Mouse (Mus musculus) heart, postnatal 36 days (tissue): Measurements from ENCODE around the gene Ak5. TPM values are rescaled to one million over a fixed set of nuclear protein-coding genes. Genes with fewer than 3 reads are reported as not detected.
"Not testable (repeated sequence)": the region's sequence is repeated elsewhere in the genome, so short reads cannot be mapped to it uniquely, and the experiment has no call there.

Experiments
- DNase-seq, 2 experiments: peaks; one replicate each; pipeline ENCODE4 v3.0.0; 2021 to 2022
- intact Hi-C: fragments of 180-260 bp; cut with DNase I; formaldehyde crosslinking; loops from one replicate; pipeline ENCODE4 v1.15.1; 2025
- total RNA-seq, 2 experiments: library from RNA; stranded (reverse); gene quantifications; 2 replicates each; pipeline ENCODE4 v1.2.3; 2021

The Ak5 gene
- total RNA-seq = under 1 TPM; 0.27 to 0.31 TPM

DNA sequence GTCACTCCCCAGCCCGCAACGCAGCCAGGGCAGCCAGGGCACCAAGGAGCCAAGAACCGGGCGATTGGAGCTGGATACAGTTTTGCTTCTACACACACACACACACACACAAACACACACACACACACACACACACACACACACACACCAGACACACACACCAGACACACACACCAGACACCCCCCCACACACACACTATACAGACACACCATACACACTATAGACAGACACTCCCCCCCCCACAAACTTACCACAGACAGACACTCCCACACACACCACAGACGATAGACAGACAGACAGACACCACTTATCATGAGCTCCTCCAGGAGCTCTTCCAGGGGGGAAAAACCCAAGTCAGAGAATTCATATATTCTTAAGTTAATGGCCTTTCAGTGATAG lies at the start of gene Ak5:
Gene Ak5 (minus strand): TSS at position 122 of the 400 bp plus-strand sequence.
- no peak for DNase-seq
- intact Hi-C loops = no loop called here

DNA sequence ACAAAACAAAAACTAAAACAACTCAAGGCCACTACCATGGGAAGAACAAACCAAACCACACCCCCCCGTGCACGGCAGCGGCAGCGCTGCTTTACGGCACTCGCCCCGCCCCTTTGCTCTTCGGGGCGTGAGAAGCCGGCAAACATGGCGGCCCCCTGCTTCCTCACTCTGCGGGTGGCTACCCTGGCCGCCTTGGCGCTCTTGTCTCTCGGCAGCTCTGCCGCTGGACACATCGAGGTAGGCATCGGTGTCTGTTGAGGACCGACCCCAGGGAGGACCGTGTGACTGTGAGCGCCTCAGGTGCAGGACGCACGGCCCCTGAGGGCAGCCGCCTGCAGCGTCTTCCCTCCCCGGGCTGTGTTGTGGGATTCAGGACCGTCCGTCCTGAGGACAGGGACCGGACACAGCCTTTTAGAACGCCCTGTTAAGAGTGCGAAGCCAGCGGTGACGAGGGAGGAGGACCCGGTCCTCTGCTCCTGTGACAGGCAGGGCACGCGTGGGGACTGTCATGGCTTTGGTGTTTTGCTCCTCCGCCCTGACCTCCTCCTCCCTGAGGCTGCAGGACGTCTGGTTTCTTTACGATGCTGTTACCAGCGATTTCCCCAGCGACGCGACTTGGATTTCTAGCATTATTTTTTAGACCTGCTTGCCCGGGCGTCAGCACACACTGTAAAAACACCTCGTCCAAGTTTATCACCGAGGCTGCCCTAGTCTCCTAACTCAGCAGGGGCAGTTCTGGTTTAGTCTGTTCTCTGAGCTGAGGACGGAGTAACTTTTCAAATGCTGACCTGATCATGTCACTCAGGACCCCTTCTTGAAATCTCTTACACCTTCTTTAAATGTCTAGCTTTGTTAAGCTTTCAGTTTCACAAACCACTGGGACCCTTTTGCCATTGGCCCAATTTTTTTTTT lies 46.1 kb upstream of the Ak5 start, which contains the start of gene Pigk:
Gene Pigk (plus strand): TSS at position 110 of the 912 bp plus-strand sequence.
- DNase-seq = peak; percentile 92 to 93
- intact Hi-C loops = loop anchor here (5.0 to 10.0 kb wide), 3 partner anchors 33 to 319 kb away; partner anchors contain the start of gene Zzz3

DNA sequence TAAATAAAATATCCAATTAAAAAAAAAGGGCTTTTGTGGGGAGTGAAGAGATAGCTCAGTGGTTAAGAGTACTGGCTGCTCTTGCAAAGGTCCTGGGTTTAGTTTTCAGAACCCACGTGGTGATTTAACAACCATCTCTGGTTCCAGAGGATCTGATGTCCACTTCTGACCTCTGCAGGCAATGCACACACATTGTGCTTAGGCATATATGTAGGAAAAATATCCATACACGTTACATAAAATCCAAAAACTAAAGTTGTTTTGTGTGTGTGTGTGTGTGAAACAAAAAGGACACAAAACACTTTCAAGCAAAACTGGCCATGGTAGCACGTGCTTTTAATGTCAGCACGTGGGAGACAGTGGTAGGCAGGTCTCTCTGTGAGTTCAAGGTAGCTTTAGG lies 44.8 kb upstream of the Ak5 start:
- intact Hi-C loops = loop anchor here (5.0 to 10.0 kb wide), 3 partner anchors 34 to 318 kb away; partner anchors contain the start of gene Zzz3
- no peak for DNase-seq

DNA sequence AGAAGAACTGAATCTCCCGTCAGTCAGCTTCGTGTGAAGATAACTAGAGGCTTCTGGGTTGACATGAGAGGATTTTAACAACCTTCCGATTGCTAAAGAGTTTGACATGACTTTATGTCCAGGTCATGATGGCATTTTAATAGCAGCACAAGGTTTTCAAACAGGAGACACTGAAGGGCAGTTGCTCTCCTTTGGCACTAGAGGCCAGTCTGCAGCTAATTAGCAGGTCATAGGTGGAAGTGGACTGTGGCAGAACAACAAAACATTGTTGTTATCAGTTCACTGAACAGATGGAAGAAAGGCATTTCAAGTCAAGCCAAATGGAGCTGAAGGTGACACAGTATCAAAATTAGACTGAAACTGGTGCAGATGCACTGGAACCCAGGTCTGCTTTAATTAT lies 41.8 kb upstream of the Ak5 start:
- no peak for DNase-seq
- intact Hi-C loops = loop anchor here (5.0 to 10.0 kb wide), 3 partner anchors 37 to 315 kb away; partner anchors contain the start of gene Zzz3

DNA sequence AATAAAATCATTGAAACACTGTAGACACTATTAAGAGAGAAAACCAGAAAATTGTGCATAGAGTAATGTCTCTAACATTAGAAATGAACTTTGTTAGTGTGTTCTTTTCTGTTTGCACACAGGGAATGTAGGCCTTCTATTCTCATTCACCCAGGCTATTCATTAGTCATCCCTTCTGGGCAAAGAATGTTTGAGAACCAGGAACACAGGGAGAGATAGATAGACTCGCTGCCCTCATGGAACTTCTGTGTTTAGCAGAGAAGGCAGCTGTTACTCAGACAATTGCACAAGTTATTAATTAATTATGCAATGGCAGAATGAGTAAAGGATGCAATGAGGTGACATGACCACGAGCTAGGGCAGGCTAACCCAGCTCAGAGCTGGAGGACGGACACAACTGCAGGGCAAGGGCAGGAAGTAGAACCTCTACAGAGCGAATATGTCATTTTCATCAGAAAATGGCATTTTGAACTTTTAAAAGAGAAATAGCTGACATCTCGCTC lies 39.2 kb upstream of the Ak5 start:
- intact Hi-C loops = no loop called here
- DNase-seq = no peak

DNA sequence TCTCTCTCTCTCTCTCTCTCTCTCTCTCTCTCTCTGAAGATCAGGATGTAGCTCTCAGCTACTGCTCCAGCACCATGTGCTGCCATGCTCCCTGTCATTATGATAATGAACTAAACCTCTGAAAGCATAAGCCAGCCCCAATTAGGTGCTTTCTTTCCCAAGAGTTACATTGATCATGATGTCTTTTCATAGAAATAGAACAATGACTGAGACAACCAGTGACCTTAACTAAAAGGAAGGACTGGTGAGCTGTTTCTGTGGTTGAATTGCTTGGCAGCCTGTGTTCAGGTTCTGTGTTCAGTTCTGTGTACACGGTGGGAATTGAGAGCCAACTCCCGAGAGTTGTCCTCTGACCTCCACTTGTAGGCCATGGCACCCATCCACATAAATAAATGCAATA lies 38.7 kb upstream of the Ak5 start:
- DNase-seq = no peak
- intact Hi-C loops = no loop called here

DNA sequence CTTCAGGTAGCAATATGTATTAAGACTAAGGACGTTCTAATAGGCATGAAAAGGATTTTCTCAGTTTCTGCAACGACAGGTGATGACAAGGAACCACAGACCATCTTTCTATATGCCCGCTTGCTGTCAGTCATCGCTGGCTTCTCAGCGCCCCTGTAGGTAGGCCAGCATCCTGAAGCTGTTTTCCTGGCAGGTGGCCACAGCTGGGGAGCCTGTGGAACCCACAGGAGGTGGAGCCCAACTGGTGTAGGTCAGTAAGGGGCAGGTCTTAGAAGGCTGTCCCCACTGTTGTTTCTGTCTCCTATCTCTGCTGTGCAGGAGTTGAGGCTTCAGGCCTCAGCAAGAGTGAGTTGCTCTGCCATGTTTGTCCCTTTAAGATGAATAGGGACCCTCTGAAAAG lies 37.7 kb upstream of the Ak5 start:
- intact Hi-C loops = no loop called here
- no peak for DNase-seq

DNA sequence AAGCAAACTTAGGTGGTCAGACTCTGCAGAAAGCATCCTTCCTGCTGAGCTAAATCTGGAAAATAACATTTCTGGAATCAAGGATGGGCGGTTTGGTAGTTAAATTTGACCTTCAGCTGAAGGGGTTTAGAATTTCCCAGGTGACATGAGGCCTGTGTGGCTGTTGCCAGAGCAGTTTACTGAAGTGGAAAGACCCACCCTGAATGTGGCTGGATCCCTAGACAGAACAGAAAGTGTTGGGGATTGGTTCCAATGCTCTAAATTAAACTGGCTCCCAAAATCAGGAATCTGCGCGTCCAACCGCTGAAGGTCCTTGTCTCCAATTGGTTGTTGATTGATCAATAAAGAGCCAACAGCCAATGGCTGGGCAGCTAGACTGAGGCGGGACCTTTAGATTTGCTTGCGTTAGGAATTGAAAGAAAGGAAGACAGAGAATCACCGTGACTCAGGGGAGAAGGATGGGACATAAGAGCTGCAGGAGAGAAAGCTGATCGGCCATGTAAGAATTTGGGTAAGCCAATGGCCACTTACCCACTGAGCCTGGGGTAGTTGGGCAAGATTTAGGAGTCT lies 34.2 kb upstream of the Ak5 start:
- DNase-seq = no peak
- intact Hi-C loops = no loop called here

DNA sequence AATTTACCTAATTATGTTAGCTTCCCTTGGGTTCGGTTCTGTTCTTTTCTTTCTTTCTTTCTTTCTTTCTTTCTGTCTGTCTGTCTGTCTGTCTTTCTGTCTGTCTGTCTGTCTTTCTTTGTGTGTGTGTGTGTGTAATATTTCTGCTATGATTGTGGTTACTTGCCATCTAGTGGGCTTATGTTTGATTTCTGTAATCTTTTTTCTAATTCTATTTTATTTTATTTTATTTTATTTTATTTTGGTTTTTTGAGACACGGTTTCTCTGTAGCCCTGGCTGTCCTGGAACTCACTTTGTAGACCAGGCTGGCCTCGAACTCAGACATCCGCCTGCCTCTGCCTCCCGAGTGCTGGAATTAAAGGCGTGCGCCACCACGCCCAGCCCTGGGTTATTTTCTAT lies 33.4 kb upstream of the Ak5 start:
- intact Hi-C loops, DNase-seq: not testable (repeated sequence)

DNA sequence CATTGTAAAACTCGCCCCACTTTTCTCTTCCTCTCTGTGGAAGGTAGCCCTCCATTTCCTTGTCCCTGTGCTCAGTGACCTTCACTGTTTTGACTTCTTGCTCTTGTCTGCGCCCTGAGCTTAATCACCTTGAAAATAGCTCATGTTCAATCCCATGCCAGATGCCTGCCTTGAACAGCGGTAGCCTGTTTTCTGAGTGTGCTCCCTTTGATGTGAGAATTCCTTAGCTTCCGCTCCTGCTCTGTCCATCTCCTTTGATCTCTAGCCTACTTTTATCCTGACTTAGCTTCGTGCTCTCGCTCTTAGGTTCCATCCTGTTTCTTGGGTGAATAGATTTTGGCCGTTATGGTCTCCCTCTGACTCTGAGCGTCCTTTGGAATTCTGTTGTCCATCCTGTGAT lies 31.1 kb upstream of the Ak5 start:
- no peak for DNase-seq
- intact Hi-C loops = no loop called here

DNA sequence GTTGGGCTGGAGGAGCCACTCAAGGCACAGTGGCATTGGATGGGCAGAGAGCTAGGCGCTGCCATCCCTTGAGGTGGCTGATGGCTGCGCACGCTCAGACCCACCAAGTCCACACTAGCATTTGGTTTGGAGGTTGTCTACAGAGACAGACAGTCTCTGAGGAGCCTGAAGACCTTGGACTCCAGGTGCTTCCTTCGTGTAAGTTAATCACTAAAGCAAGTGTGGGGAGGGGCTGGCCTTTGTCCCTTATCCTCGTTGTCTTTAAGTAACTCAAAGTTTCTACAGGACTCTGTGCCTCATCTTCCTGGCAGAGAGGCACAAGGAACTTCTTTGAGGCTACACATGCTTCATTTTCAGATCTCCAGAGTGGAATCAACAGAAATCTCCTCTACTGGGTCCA lies 29.9 kb upstream of the Ak5 start:
- intact Hi-C loops = no loop called here
- no peak for DNase-seq

DNA sequence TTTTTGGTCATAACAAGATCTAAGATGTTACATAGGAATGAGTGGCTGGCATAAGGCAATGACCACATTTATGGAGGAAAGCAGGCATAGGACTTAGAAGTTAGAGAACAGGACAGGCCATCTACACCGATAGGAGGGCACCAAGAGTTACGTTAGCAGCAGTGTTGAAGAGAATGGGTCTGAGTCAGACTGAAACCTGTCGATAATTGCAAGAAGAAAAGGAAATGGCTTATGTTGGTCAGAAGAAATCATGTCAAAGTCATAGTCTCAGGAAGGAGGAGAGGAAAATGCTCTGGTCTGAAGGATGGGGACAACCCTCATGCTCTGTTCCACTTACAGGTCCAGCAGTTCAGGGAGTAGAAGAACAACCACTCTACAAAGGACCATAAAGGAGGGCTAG lies 26.8 kb upstream of the Ak5 start:
- intact Hi-C loops = no loop called here
- DNase-seq = no peak

DNA sequence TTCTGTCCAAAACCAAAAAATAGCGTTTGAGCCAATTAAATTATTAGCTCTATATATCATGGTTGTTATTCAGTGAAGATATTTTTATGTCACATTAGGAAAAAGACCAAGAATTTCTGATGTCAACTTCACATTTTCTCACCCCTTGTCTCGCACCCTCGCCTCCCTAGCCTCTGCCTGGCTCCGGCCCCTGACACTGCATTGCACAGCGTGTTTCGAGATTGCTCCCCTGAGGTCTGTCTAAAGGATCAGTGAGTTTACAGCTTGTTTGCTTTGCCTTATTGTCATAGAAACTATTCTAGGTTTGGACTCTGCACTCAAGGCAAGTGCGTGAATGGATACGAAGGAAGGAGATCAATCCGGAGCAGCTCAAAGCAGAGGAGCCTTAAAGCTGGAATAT lies 20.9 kb upstream of the Ak5 start:
- DNase-seq = no peak

DNA sequence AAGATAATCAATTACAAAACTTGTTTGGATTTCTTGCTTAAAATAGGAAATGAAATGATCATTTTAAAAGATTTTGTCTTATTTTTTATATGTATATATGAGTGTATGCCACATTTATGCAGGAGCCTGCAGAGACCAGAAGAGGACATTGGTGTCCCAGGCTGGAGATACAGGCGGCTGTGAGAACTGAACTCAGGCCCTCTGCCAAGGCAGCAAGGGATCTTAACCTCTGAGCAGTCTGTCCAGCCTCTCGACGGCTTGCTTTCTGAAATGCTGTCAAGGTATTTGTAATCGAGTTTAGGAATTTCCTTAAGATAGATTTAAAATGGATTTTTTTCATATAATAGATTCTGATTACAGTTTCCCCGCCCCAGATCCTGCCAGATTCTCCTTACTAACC lies 20.4 kb upstream of the Ak5 start:
- intact Hi-C loops = no loop called here
- no peak for DNase-seq

More for the DNA sequence above, 20.9 kb upstream of the Ak5 start:
- intact Hi-C loops = no loop called here

DNA sequence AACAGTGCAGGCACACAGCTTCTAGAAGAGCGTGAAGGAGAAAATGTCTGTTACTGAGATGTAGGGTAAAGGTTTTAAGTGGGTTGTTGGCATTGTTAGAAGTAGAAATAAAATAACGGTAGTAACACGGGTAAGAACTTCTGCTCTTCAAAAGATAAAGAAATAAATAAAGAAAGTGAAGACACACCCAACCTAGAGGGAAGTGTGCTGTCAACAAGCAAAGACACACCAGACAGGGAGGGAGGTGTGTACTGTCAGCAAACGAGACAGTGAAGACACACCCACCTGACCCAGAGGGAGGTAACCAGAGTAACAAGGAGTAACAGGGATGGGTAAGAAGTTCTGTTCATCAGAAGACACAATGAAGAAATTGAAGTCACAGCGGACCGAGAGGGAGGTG lies 6.5 kb upstream of the Ak5 start:
- intact Hi-C loops = no loop called here
- no peak for DNase-seq

DNA sequence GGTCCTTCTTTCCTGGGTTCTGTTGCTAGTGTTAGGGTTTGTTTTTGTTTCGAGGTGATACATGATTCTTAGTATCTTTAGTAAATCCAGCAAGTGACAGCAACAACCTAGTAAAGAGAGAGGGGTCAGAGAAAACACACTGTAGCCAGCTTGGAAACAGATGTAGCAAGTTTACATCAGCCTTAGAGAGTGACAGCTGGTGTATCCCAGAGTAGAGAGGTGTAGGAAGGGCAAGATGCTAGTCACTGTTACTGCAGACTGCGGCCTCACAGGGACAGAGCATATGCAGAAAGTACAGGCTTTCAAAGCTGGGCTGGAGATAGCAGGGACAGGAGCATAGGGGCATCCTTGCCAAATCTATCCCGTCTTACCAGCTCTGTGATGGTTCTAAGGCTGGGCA lies 1.6 kb upstream of the Ak5 start:
- no peak for DNase-seq
- intact Hi-C loops = no loop called here

DNA sequence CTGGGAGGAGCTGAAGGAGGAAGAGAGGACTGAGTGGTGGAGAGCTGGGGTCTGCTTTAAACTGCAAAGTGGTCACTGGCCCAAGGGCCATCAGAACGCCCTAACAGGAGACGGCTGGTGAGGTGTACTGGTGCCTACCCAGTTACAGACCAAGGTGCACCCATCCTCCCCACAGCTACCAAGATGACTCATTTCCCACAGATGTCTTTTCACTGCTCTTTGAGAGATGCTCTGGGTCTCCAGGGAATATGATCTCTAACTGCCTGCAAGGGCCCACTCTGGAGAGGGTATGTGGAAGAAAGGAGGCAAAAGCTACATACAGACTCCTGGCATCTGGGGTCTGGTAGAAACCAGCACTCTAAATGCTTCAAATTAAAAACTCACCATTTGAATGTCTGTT lies 633 bp upstream of the Ak5 start:
- intact Hi-C loops = no loop called here

DNA sequence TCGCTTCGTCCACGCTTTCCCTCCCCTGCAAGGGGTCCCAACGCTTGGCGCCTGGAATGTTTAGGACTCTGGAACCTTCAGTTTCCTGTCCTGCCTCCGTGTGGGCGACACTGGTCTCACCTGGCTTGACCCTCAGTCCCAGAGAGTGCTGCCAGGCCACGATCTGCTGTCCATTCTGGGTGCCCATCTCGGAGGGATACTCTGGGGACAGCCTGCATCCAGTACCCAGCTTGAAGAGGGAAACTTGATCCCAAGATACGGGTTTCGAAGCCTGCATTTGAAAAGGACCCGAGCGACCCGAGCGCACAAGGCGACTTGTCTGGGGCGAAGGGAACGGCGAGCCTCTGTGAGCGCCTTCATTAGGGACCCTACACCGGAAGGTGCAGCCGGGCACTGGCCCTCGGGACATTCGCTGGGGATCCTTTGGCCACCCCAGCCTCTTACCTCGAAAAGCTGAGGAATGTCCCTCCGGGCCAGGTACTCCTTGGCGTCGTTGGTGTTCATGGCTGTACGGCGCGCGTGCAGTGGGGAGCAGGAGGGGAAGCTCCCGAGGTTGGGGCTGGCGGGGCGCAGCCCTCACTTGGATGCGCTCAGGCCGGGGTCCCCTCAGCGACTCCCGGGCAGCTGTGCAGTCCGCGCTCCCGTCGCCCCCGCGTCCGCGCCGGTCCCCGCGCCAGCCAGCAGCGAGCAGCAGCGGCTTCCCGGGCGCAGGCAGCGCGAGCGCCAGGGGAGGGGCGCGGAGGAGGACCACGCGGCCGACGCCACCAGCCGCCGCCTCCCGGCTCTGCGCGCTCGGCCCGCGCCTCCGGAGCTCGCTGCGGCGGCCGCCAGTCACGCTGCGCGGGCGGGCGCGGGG lies 576 bp downstream of the Ak5 start:
- intact Hi-C loops = no loop called here
- no peak for DNase-seq

More for the DNA sequence above, 633 bp upstream of the Ak5 start:
- no peak for DNase-seq

DNA sequence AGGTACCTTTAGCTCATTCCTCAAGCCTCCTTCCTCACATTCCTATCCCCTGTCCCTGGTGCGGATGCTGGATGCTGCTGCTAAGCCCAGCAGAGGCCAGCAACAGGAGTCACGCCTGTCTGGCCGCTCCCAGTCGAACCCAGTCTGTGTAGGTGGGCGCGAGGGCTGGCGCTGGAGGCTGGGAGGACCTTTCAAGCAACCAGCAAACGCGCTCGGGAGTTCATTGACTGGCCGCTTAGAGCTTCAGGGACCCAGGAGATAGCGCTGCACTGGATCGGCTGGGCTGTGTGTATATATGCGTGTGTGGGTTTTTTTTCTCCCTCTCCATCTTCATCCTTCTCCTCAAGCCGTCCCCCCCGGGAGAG lies 1.2 kb downstream of the Ak5 start:
- intact Hi-C loops = no loop called here
- no peak for DNase-seq

DNA sequence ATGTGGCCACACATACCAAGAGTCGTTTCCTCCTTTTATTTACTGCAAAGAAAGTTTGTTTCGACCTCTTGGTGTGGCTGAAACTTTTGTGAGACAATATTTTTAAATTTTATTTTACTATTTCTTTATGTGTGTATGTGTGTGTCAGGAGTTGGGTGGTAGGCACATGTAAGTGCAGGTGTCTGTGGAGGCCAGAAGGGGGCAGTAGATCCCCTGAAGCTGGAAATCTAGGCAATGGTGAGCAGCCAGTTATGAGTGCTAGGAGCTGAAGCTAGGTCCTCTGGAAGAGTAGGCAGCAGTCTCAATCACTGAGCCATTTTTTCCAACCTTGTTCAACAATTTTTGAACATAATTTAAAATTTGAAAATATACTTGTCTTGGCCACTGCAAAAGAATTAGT lies 9.6 kb downstream of the Ak5 start:
- DNase-seq = no peak
- intact Hi-C loops = no loop called here

DNA sequence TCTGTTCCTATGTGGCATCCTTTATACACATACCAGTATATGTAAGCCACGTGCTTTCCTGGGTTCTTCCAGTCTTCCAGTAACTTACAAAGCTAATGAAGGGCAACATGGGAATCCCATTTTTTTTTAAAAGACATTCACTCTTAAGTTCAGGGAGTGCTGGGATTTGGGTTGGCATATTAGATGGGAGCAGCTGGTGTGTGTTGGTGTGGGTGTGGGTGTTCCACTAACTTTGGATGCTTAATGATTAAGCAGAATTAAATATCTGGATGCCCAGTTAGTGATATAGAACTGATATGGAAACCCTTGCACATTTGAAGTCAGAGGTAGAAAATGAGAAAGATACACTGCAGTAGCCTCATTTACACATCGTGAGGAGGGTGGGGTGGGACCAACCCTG lies 16.2 kb downstream of the Ak5 start:
- intact Hi-C loops = no loop called here
- no peak for DNase-seq
